Mouse (Mus musculus): ENCODE measurements around the gene Dhx33. TPM values are rescaled to one million over a fixed set of nuclear protein-coding genes. Genes with fewer than 3 reads are reported as not detected.

Dhx33 gene
- total and polyA plus RNA-seq, 3 experiments: 42.6 to 49.8 TPM; not detected in 1

GRCm38 (mm10) chr11:71033163-71033761 lies 29.0 kb upstream of the Dhx33 start, which contains the start of gene 6330403K07Rik:
Gene 6330403K07Rik (minus strand): TSS chr11:71033513.
- Histone ChIP-seq H3K4me3 (ENCODE audit: control insufficient read depth in 1 of 2, insufficient read depth in 1 of 2, low read depth in 2 of 2, low read length in 2 of 2) (no peak within 1 kb of the TSS), H3K79me2 (ENCODE audit: control insufficient read depth, insufficient read depth, low read length, poor library complexity) (no peaks in the 10 kb centered on the region), H3K27ac (ENCODE audit: control insufficient read depth, low read depth, low read length) (no peak within 1 kb of the TSS), H3K27me3 (ENCODE audit: control insufficient read depth in 1 of 2, insufficient read depth in 2 of 2, low read length in 2 of 2) (no peaks in the 10 kb centered on the region), H3K9ac (ENCODE audit: control insufficient read depth, low read depth, low read length, poor library complexity, severe bottlenecking) (no peak within 1 kb of the TSS), H3K4me1 (ENCODE audit: control insufficient read depth in 1 of 2, insufficient read depth in 2 of 2, low read length in 2 of 2) (peaks cover 0 to 3% of the 10 kb centered on the region in 2 experiments; a peak in 2 of 4 replicates), H3K9me3 (replicated peaks; ENCODE audit: insufficient read depth, low read length) (no peaks in the 10 kb centered on the region), H3K36me3 (ENCODE audit: control insufficient read depth in 1 of 2, insufficient read depth in 2 of 2, low read length in 2 of 2) (no peaks in the 10 kb centered on the region)
- no peak for DNase-seq (ENCODE audit: low read depth, low spot score)
- TF ChIP-seq ETS1 (IDR thresholded peaks at IDR 0.05; ENCODE audit: low read depth, low read length): no peak
- TF ChIP-seq TBP (IDR thresholded peaks at IDR 0.05; ENCODE audit: low read depth, low read length): no peak
- TF ChIP-seq MEF2A (IDR thresholded peaks at IDR 0.05; ENCODE audit: extremely low read depth, insufficient replicate concordance, low read depth, low read length, poor library complexity, severe bottlenecking): no peak
- no peak for TF ChIP-seq TCF12 (IDR thresholded peaks at IDR 0.05; ENCODE audit: low read depth, low read length)
- TF ChIP-seq POLR2AphosphoS5 (IDR thresholded peaks at IDR 0.05; ENCODE audit: borderline replicate concordance, low read depth, low read length): no peak
- TF ChIP-seq SMC3 (IDR thresholded peaks at IDR 0.05; ENCODE audit: low read depth, low read length): no peak
- TF ChIP-seq JUND (IDR thresholded peaks at IDR 0.05; ENCODE audit: low read depth, low read length): no peak
- TF ChIP-seq UBTF (IDR thresholded peaks at IDR 0.05; ENCODE audit: borderline replicate concordance, insufficient read depth, low read depth, low read length): no peak
- no peak for TF ChIP-seq ZC3H11A (IDR thresholded peaks at IDR 0.05; ENCODE audit: low read depth, low read length)
- no peak for TF ChIP-seq NELFE (IDR thresholded peaks at IDR 0.05; ENCODE audit: low read depth, low read length)
- TF ChIP-seq ZNF384 (IDR thresholded peaks at IDR 0.05; ENCODE audit: low read depth, low read length): no peak
- no peak for TF ChIP-seq CHD2 (IDR thresholded peaks at IDR 0.05; ENCODE audit: low read length)
- no peak for TF ChIP-seq MAX (IDR thresholded peaks at IDR 0.05; ENCODE audit: low read length)
- TF ChIP-seq MAZ (IDR thresholded peaks at IDR 0.05; ENCODE audit: low read depth, low read length): no peak
- no peak for TF ChIP-seq CTCF (IDR thresholded peaks at IDR 0.05 in 2 of 3, conservative IDR thresholded peaks at IDR 0.05 in 1 of 3; ENCODE audit: control insufficient read depth in 1 of 3, insufficient read depth in 1 of 3, low read depth in 2 of 3, low read length in 3 of 3, poor library complexity in 1 of 3, severe bottlenecking in 1 of 3)
- no peak for TF ChIP-seq POLR2AphosphoS2 (IDR thresholded peaks at IDR 0.05; ENCODE audit: low read length)
- TF ChIP-seq BHLHE40 (IDR thresholded peaks at IDR 0.05; ENCODE audit: borderline replicate concordance, low read depth, low read length): no peak
- no peak for TF ChIP-seq ZMIZ1 (IDR thresholded peaks at IDR 0.05; ENCODE audit: low read depth, low read length)

- no peak overlapping the region for H3K9ac ChIP-seq (ENCODE audit: control insufficient read depth, low read depth, low read length, poor library complexity, severe bottlenecking)
- no peak overlapping the region for H3K4me3 ChIP-seq (ENCODE audit: control insufficient read depth in 1 of 2, insufficient read depth in 1 of 2, low read depth in 2 of 2, low read length in 2 of 2)
- TF ChIP-seq POLR2AphosphoS2 (IDR thresholded peaks at IDR 0.05; ENCODE audit: low read length): no peak
- TF ChIP-seq NRF1 (IDR thresholded peaks at IDR 0.05; ENCODE audit: insufficient read depth, low read depth, low read length, poor library complexity, severe bottlenecking): no peak
- TF ChIP-seq NELFE (IDR thresholded peaks at IDR 0.05; ENCODE audit: low read depth, low read length): no peak
- TF ChIP-seq USF2 (IDR thresholded peaks at IDR 0.05; ENCODE audit: borderline replicate concordance in 1 of 2, insufficient read depth in 1 of 2, low read depth in 1 of 2, low read length in 2 of 2): no peak
- TF ChIP-seq MAFK (IDR thresholded peaks at IDR 0.05; ENCODE audit: borderline replicate concordance, low read depth, low read length): no peak
- TF ChIP-seq GABPA (IDR thresholded peaks at IDR 0.05; ENCODE audit: low read depth, low read length): no peak
- no peak for TF ChIP-seq POLR2A (IDR thresholded peaks at IDR 0.05; ENCODE audit: control insufficient read depth in 1 of 2, insufficient read depth in 1 of 2, low read depth in 1 of 2, low read length in 2 of 2, poor library complexity in 1 of 2)
- no peak for TF ChIP-seq TCF12 (IDR thresholded peaks at IDR 0.05; ENCODE audit: low read depth, low read length)
- TF ChIP-seq ELF1 (IDR thresholded peaks at IDR 0.05; ENCODE audit: low read depth, low read length): no peak
- no peak for TF ChIP-seq MXI1 (IDR thresholded peaks at IDR 0.05; ENCODE audit: low read depth, low read length)
- TF ChIP-seq HCFC1 (IDR thresholded peaks at IDR 0.05; ENCODE audit: low read depth, low read length): no peak
- TF ChIP-seq MAX (IDR thresholded peaks at IDR 0.05; ENCODE audit: low read length): no peak
- TF ChIP-seq TAL1 (IDR thresholded peaks at IDR 0.05; ENCODE audit: low read length): no peak
- no peak for TF ChIP-seq MYB (IDR thresholded peaks at IDR 0.05; ENCODE audit: low read depth, low read length)
- no peak for TF ChIP-seq GATA1 (IDR thresholded peaks at IDR 0.05; ENCODE audit: low read depth, low read length)
- no peak for TF ChIP-seq ETS1 (IDR thresholded peaks at IDR 0.05; ENCODE audit: low read depth, low read length)
- TF ChIP-seq BHLHE40 (IDR thresholded peaks at IDR 0.05; ENCODE audit: borderline replicate concordance, low read depth, low read length): no peak
These were observed 28.4 kb upstream of the Dhx33 start for GRCm38 (mm10) chr11:71032491-71033162.

More at GRCm38 (mm10) chr11:71032491-71033162, 28.4 kb upstream of the Dhx33 start:
- H3K36me3 ChIP-seq (ENCODE audit: control insufficient read depth in 1 of 2, insufficient read depth in 2 of 2, low read length in 2 of 2): no peaks in the 10 kb centered on the region
- H3K4me1 ChIP-seq (ENCODE audit: control insufficient read depth in 1 of 2, insufficient read depth in 2 of 2, low read length in 2 of 2): peaks cover 0 to 3% of the 10 kb centered on the region in 2 experiments; a peak in 2 of 4 replicates
- DNase-seq (ENCODE audit: low read depth, low spot score): no peak
- H3K27me3 ChIP-seq (ENCODE audit: control insufficient read depth in 1 of 2, insufficient read depth in 2 of 2, low read length in 2 of 2): no peaks in the 10 kb centered on the region
- no peaks in the 10 kb centered on the region for H3K9me3 ChIP-seq (replicated peaks; ENCODE audit: insufficient read depth, low read length)
- no peak overlapping the region for H3K27ac ChIP-seq (ENCODE audit: control insufficient read depth, low read depth, low read length)
- no peaks in the 10 kb centered on the region for H3K79me2 ChIP-seq (ENCODE audit: control insufficient read depth, insufficient read depth, low read length, poor library complexity)

Measured in MEL (cell line).